Mouse (Mus musculus): ENCODE measurements at regions not wholly inside any gene's neighbourhood (a gene's known extent, or its start where the extent isn't known, plus 50 kb on each side); places are given as distances from the start of the nearest gene placed in this dataset.

GRCm38 (mm10) chr5:146684429-146684828 lies 99.4 kb upstream of the Gpr12 start:
- no peak for DNase-seq

DNA sequence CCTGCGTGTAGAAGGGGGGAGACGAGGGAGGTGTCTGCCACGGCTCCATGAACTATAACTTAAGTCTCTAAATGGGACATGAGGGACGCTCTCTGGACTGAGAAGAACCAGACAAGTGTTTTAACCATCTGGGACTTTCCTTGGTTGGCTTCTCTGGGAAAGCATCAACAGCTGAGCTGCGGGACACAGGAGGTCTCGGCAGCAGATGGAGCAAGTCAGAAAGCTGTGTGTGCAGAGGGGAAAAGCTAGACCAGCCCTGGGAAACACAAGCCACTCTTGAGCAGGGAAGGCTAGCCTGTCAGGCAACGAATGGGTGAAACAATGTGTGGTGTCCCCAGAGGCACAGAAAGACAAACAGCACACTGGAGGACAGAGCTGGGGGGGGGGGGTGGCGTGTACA lies 98.5 kb upstream of the Gpr12 start:
- DNase-seq: no peak

DNA sequence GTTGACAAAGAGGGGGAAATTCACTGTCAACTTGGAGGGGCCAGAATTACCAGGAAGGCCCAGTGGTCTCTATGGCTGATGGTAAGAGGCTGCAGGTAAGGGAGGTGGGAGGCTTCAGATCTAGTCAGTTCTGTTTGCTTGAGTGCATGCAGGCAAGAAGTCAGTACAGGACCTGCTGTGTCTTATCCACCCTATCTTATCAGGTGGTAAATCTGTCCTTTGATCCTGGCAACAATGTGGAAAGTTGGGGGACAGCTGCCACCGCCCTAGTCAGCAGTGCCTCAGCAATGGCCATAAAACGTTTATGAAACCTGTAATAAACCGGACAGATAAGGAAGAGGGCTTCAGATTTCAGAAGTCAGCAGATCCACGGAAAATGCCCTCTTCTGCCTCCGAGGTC lies 97.9 kb upstream of the Gpr12 start:
- no peak for DNase-seq

DNA sequence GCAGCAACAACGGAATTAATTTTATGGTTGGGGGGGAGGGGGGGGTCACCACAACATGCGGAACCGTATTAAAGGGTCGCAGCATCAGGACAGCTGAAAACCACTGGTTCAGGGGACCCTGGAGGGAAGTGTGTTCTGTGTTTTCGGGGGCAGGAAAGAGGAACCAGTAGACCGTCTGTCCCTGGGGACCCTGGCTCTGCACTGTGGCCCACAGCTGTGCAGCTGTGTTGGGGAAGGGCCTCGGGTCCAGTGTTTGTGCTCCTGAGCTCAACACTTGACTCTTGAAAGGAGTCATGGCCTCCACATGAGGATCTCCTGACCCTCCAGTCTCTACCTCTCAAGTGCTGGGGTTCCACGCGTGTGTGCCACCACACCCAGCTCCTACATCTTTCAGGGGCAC lies 96.5 kb upstream of the Gpr12 start:
- peak; percentile 96 for DNase-seq

GRCm38 (mm10) chr5:146679198-146679681 lies 94.2 kb upstream of the Gpr12 start:
- peak; percentile 95 for DNase-seq

DNA sequence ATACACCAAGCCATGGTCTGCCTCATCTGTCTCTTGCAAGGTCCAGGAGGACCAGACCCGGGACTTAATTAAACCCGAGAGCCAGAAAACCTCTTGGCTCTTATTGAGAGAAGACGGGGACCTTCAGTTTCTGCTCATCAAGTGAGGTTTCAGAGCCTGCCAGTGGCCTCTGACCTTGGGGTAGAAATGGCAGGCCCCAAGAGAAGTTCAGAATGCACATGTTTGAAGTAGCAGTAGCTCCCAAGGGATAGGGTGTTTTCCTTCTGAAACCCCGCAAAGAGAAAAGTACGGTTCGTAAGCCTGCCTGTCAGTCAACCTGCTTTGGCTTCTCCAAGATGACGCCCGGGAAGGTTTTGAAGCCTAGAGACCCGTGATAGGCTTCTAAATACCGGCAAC lies 93.7 kb upstream of the Gpr12 start:
- no peak for DNase-seq

GRCm38 (mm10) chr5:146678049-146678774 lies 93.2 kb upstream of the Gpr12 start:
- no peak for DNase-seq

GRCm38 (mm10) chr5:146677151-146677515 lies 92.1 kb upstream of the Gpr12 start:
- DNase-seq: no peak

GRCm38 (mm10) chr5:146676470-146677150 lies 91.6 kb upstream of the Gpr12 start:
- peak; percentile 98 for DNase-seq

DNA sequence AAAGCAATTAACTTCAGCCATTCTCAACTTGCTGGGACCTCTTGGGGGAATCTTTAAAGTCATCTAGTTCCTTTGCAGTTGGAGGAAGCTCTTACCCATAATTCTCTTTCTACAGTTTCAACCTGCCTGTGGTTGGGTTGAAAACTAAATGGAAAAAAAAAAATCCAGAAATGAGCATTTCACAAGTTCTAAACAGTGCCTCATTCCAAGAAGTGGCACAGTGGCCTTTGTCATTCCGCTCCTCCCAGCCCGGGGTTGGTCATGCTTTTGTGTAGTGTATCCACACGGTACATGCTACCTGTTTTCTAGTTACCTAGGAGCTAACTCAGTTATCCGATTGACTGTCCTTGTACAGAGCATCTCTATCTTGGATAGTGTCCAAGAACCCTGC lies 90.8 kb upstream of the Gpr12 start:
- no peak for DNase-seq

- peak; percentile 96 for DNase-seq
These were observed 90.2 kb upstream of the Gpr12 start for GRCm38 (mm10) chr5:146675006-146675886.

GRCm38 (mm10) chr5:146661751-146662150 lies 76.7 kb upstream of the Gpr12 start:
- DNase-seq: no peak

GRCm38 (mm10) chr5:146657228-146657627 lies 72.2 kb upstream of the Gpr12 start:
- no peak for DNase-seq

- peak; percentile 93 for DNase-seq
These were observed 70.4 kb upstream of the Gpr12 start for GRCm38 (mm10) chr5:146655394-146655793.

- DNase-seq: peak; percentile 93
These were observed 68.8 kb upstream of the Gpr12 start for GRCm38 (mm10) chr5:146653686-146654450.

- DNase-seq: no peak
These were observed 67.8 kb upstream of the Gpr12 start for GRCm38 (mm10) chr5:146652874-146653273.

DNA sequence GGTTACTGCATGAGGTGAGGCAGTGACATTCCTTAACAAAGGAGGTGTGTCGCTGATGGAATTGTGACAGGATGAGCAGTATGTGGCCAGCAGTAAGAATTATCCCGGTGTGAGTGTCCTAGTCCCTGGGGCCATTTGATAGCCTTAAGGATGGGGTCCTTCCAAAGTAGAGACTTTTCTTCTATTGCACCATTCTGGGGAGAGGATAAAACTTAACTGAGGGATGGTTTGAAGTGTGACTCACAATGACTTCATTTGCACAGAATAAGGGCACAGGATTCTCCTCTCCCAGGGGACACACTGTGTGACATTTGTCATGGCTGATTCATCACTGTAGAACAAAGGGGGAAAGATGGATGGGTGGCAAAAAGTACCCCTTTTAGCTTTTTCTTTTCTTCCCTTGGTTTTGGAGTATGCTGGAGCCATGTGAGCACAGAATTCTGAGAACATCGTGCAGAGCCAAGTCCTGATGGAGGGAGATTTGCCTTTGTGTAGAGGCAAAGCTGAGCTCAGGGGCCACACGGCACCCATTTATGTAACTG lies 63.6 kb upstream of the Gpr12 start:
- no peak for DNase-seq

- no peak for DNase-seq
These were observed 62.8 kb upstream of the Gpr12 start for GRCm38 (mm10) chr5:146647628-146648380.

- DNase-seq: no peak
These were observed 59.5 kb upstream of the Gpr12 start for GRCm38 (mm10) chr5:146644499-146644898.

GRCm38 (mm10) chr5:146641931-146642330 lies 56.9 kb upstream of the Gpr12 start:
- no peak for DNase-seq

GRCm38 (mm10) chr5:146636859-146637258 lies 51.8 kb upstream of the Gpr12 start:
- no peak for DNase-seq

Data from heart, adult 11 months (tissue).